Mouse (Mus musculus): ENCODE data around the gene Gm37240. TPM values are rescaled to one million over a fixed set of nuclear protein-coding genes. Genes with fewer than 3 reads are reported as not detected.

Gene Gm37240
- total RNA-seq, 2 experiments from 2014 or later, result 1.4 to 2.4 TPM

GRCm38 (mm10) chr3:85914806-85915205, 27.5 kb upstream of the Gm37240 start:
- DNase-seq (ENCODE audit: low spot score in 2 of 2), result no peak
- TF ChIP-seq CTCF (conservative IDR thresholded peaks at IDR 0.05), result no peak
- H3K27ac ChIP-seq, result no peak overlapping the region
- H3K4me3 ChIP-seq, result no peak overlapping the region

GRCm38 (mm10) chr3:85907136-85907535, 19.8 kb upstream of the Gm37240 start:
- Histone ChIP-seq H3K4me3 (no peak overlapping the region), H3K27ac (no peak overlapping the region)
- no peak for TF ChIP-seq CTCF (conservative IDR thresholded peaks at IDR 0.05)
- DNase-seq (ENCODE audit: low spot score in 2 of 2), result no peak

- Histone ChIP-seq H3K27ac (no peak overlapping the region), H3K4me3 (no peak overlapping the region)
- TF ChIP-seq CTCF (conservative IDR thresholded peaks at IDR 0.05), result no peak
- no peak for DNase-seq (ENCODE audit: low spot score in 2 of 2)
Measured at GRCm38 (mm10) chr3:85904371-85904770, 17.1 kb upstream of the Gm37240 start.

- no peak for DNase-seq (ENCODE audit: low spot score in 2 of 2)
- Histone ChIP-seq H3K4me3 (no peak overlapping the region), H3K27ac (no peak overlapping the region)
- no peak for TF ChIP-seq CTCF (conservative IDR thresholded peaks at IDR 0.05)
Measured at GRCm38 (mm10) chr3:85895020-85895419, 7.7 kb upstream of the Gm37240 start.

GRCm38 (mm10) chr3:85891571-85891970, 4.3 kb upstream of the Gm37240 start:
- DNase-seq (ENCODE audit: low spot score in 2 of 2), result peak; percentile 14 to 20
- 0 out of 2 replicates have a peak, but pooled peaks have one; percentile 14 for TF ChIP-seq CTCF (conservative IDR thresholded peaks at IDR 0.05)
- Histone ChIP-seq H3K27ac (peak overlapping the region; percentile 23; the same call in 1 of the 2 replicates), H3K4me3 (no peak overlapping the region)

- no peak for TF ChIP-seq CTCF (conservative IDR thresholded peaks at IDR 0.05)
- H3K27ac ChIP-seq, result no peak overlapping the region
- no peak for DNase-seq (ENCODE audit: low spot score in 2 of 2)
- H3K4me3 ChIP-seq, result peak overlapping the region; percentile 71
Measured at GRCm38 (mm10) chr3:85888221-85888671, 928 bp upstream of the Gm37240 start.

- DNase-seq (ENCODE audit: low spot score in 2 of 2), result no peak
- no peak for TF ChIP-seq CTCF (conservative IDR thresholded peaks at IDR 0.05)
- peak overlapping the region; percentile 71 for H3K4me3 ChIP-seq
- no peak overlapping the region for H3K27ac ChIP-seq
Measured at GRCm38 (mm10) chr3:85886636-85887238, 581 bp downstream of the Gm37240 start.

GRCm38 (mm10) chr3:85885906-85886305, 1.4 kb downstream of the Gm37240 start:
- no peak overlapping the region for H3K27ac ChIP-seq
- no peak for DNase-seq (ENCODE audit: low spot score in 2 of 2)
- TF ChIP-seq CTCF (conservative IDR thresholded peaks at IDR 0.05), result no peak
- no peak overlapping the region for H3K4me3 ChIP-seq

- H3K4me3 ChIP-seq, result no peak overlapping the region
- DNase-seq (ENCODE audit: low spot score in 2 of 2), result no peak
- no peak overlapping the region for H3K27ac ChIP-seq
- TF ChIP-seq CTCF (conservative IDR thresholded peaks at IDR 0.05), result no peak
Measured at GRCm38 (mm10) chr3:85880687-85881086, 6.6 kb downstream of the Gm37240 start.

GRCm38 (mm10) chr3:85880068-85880467, 7.2 kb downstream of the Gm37240 start:
- Histone ChIP-seq H3K4me3 (no peak overlapping the region), H3K27ac (no peak overlapping the region)
- DNase-seq (ENCODE audit: low spot score in 2 of 2), result no peak
- no peak for TF ChIP-seq CTCF (conservative IDR thresholded peaks at IDR 0.05)

GRCm38 (mm10) chr3:85878911-85879310, 8.4 kb downstream of the Gm37240 start:
- Histone ChIP-seq H3K27ac (no peak overlapping the region), H3K4me3 (no peak overlapping the region)
- no peak for TF ChIP-seq CTCF (conservative IDR thresholded peaks at IDR 0.05)
- DNase-seq (ENCODE audit: low spot score in 2 of 2), result no peak

- no peak for DNase-seq (ENCODE audit: low spot score in 2 of 2)
Measured at GRCm38 (mm10) chr3:85863996-85864395, 23.3 kb downstream of the Gm37240 start.

GRCm38 (mm10) chr3:85862886-85863285, 24.4 kb downstream of the Gm37240 start:
- Histone ChIP-seq H3K27ac (no peak overlapping the region), H3K4me3 (no peak overlapping the region)
- no peak for DNase-seq (ENCODE audit: low spot score in 2 of 2)
- no peak for TF ChIP-seq CTCF (conservative IDR thresholded peaks at IDR 0.05)

More at GRCm38 (mm10) chr3:85863996-85864395, 23.3 kb downstream of the Gm37240 start:
- no peak for TF ChIP-seq CTCF (conservative IDR thresholded peaks at IDR 0.05)
- H3K4me3 ChIP-seq, result no peak overlapping the region
- no peak overlapping the region for H3K27ac ChIP-seq

- no peak for TF ChIP-seq CTCF (conservative IDR thresholded peaks at IDR 0.05)
- DNase-seq (ENCODE audit: low spot score in 2 of 2), result no peak
- no peak overlapping the region for H3K27ac ChIP-seq
- H3K4me3 ChIP-seq, result no peak overlapping the region
Measured at GRCm38 (mm10) chr3:85860996-85861395, 26.3 kb downstream of the Gm37240 start.
